Mouse (Mus musculus): ENCODE results near the gene Kcne1. TPM values are rescaled to one million over a fixed set of nuclear protein-coding genes. Genes with fewer than 3 reads are reported as not detected.

Gene Kcne1
- total RNA-seq (2014; rRNA removed), result 0.05 TPM in 1 of 2 replicates, not detected in the other
- polyA plus RNA-seq (2015; fragmentation: Nextera tagmentation; extraction: Ambion mirVana), result 0.16 and 0.42 TPM in 2 replicates

- DNase-seq (ENCODE audit: low spot score) (no peak), ATAC-seq (no peak)
- no peak within 1 kb of the TSS for H3K4me2 ChIP-seq (ENCODE audit: low read depth, low read length)
- no peaks in the 10 kb centered on the region for H3K36me3 ChIP-seq (ENCODE audit: insufficient read depth, low read length)
- 69% methylated on average over 9 of the region's 9 CpGs for WGBS
- H3K4me1 ChIP-seq (ENCODE audit: insufficient read depth, low read length), result no peaks in the 10 kb centered on the region
- H3K27me3 ChIP-seq (ENCODE audit: insufficient read depth, low read length), result no peaks in the 10 kb centered on the region
- H3K9me3 ChIP-seq (ENCODE audit: low read length), result no peaks in the 10 kb centered on the region
- TF ChIP-seq CTCF (IDR thresholded peaks at IDR 0.05; ENCODE audit: low read depth), result no peak
- H3K9ac ChIP-seq (replicated peaks; ENCODE audit: low read length), result no peak within 1 kb of the TSS
- no peak within 1 kb of the TSS for H3K4me3 ChIP-seq (ENCODE audit: low read length)
- no peak within 1 kb of the TSS for H3K27ac ChIP-seq
Measured at GRCm38 (mm10) chr16:92359229-92359628, at the start of gene Kcne1. TSS of gene Kcne1 (minus strand) at chr16:92359468.

GRCm38 (mm10) chr16:92407883-92408282 is 48.6 kb upstream of the Kcne1 start:
- Histone ChIP-seq H3K4me2 (ENCODE audit: low read depth, low read length) (no peak overlapping the region), H3K4me1 (ENCODE audit: insufficient read depth, low read length) (no peaks in the 10 kb centered on the region), H3K9ac (replicated peaks; ENCODE audit: low read length) (no peak overlapping the region), H3K4me3 (ENCODE audit: low read length) (no peak overlapping the region), H3K27ac (no peak overlapping the region), H3K36me3 (ENCODE audit: insufficient read depth, low read length) (no peaks in the 10 kb centered on the region), H3K27me3 (ENCODE audit: insufficient read depth, low read length) (no peaks in the 10 kb centered on the region), H3K9me3 (ENCODE audit: low read length) (no peaks in the 10 kb centered on the region)
- DNase-seq (ENCODE audit: low spot score), result no peak
- no peak for ATAC-seq
- 77% methylated on average over 2 of the region's 2 CpGs for WGBS
- no peak for TF ChIP-seq CTCF (IDR thresholded peaks at IDR 0.05; ENCODE audit: low read depth)

- no peak for TF ChIP-seq CTCF (IDR thresholded peaks at IDR 0.05; ENCODE audit: low read depth)
- WGBS, result 90% methylated on average over 2 of the region's 2 CpGs
Measured at GRCm38 (mm10) chr16:92404141-92404540, 44.9 kb upstream of the Kcne1 start.

GRCm38 (mm10) chr16:92403069-92403468 is 43.8 kb upstream of the Kcne1 start:
- Histone ChIP-seq H3K4me2 (ENCODE audit: low read depth, low read length) (no peak overlapping the region), H3K4me1 (ENCODE audit: insufficient read depth, low read length) (peaks cover 5% of the 10 kb centered on the region; the same call in 1 of the 2 replicates), H3K36me3 (ENCODE audit: insufficient read depth, low read length) (no peaks in the 10 kb centered on the region), H3K27me3 (ENCODE audit: insufficient read depth, low read length) (no peaks in the 10 kb centered on the region), H3K4me3 (ENCODE audit: low read length) (no peak overlapping the region), H3K9ac (replicated peaks; ENCODE audit: low read length) (no peak overlapping the region), H3K9me3 (ENCODE audit: low read length) (no peaks in the 10 kb centered on the region), H3K27ac (no peak overlapping the region)
- no peak for TF ChIP-seq CTCF (IDR thresholded peaks at IDR 0.05; ENCODE audit: low read depth)
- 80% methylated on average over 10 of the region's 10 CpGs for WGBS
- no peak for DNase-seq (ENCODE audit: low spot score)
- ATAC-seq, result no peak

More at GRCm38 (mm10) chr16:92404141-92404540, 44.9 kb upstream of the Kcne1 start:
- no peak for DNase-seq (ENCODE audit: low spot score)
- Histone ChIP-seq H3K4me3 (ENCODE audit: low read length) (no peak overlapping the region), H3K27me3 (ENCODE audit: insufficient read depth, low read length) (no peaks in the 10 kb centered on the region), H3K27ac (no peak overlapping the region), H3K36me3 (ENCODE audit: insufficient read depth, low read length) (no peaks in the 10 kb centered on the region), H3K4me1 (ENCODE audit: insufficient read depth, low read length) (peaks cover 5% of the 10 kb centered on the region; the same call in 1 of the 2 replicates), H3K4me2 (ENCODE audit: low read depth, low read length) (no peak overlapping the region), H3K9me3 (ENCODE audit: low read length) (no peaks in the 10 kb centered on the region), H3K9ac (replicated peaks; ENCODE audit: low read length) (no peak overlapping the region)
- ATAC-seq, result no peak

GRCm38 (mm10) chr16:92402216-92402615 is 42.9 kb upstream of the Kcne1 start:
- H3K9ac ChIP-seq (replicated peaks; ENCODE audit: low read length), result no peak overlapping the region
- H3K27ac ChIP-seq, result no peak overlapping the region
- ATAC-seq, result no peak
- no peaks in the 10 kb centered on the region for H3K27me3 ChIP-seq (ENCODE audit: insufficient read depth, low read length)
- no peak overlapping the region for H3K4me3 ChIP-seq (ENCODE audit: low read length)
- no peak for DNase-seq (ENCODE audit: low spot score)
- H3K4me2 ChIP-seq (ENCODE audit: low read depth, low read length), result no peak overlapping the region
- no peaks in the 10 kb centered on the region for H3K9me3 ChIP-seq (ENCODE audit: low read length)
- 52% methylated on average over 8 of the region's 8 CpGs for WGBS
- peaks cover 5% of the 10 kb centered on the region; the same call in 1 of the 2 replicates for H3K4me1 ChIP-seq (ENCODE audit: insufficient read depth, low read length)
- no peak for TF ChIP-seq CTCF (IDR thresholded peaks at IDR 0.05; ENCODE audit: low read depth)
- no peaks in the 10 kb centered on the region for H3K36me3 ChIP-seq (ENCODE audit: insufficient read depth, low read length)

- 43% methylated on average over 10 of the region's 10 CpGs for WGBS
- ATAC-seq (no peak), DNase-seq (ENCODE audit: low spot score) (no peak)
- Histone ChIP-seq H3K4me3 (ENCODE audit: low read length) (no peak overlapping the region), H3K27me3 (ENCODE audit: insufficient read depth, low read length) (no peaks in the 10 kb centered on the region), H3K36me3 (ENCODE audit: insufficient read depth, low read length) (peaks cover 3% of the 10 kb centered on the region; the same call in 1 of the 2 replicates), H3K9me3 (ENCODE audit: low read length) (no peaks in the 10 kb centered on the region), H3K9ac (replicated peaks; ENCODE audit: low read length) (no peak overlapping the region), H3K27ac (no peak overlapping the region), H3K4me2 (ENCODE audit: low read depth, low read length) (no peak overlapping the region), H3K4me1 (ENCODE audit: insufficient read depth, low read length) (peaks cover 5% of the 10 kb centered on the region; the same call in 1 of the 2 replicates)
- no peak for TF ChIP-seq CTCF (IDR thresholded peaks at IDR 0.05; ENCODE audit: low read depth)
Measured at GRCm38 (mm10) chr16:92401206-92401605, 41.9 kb upstream of the Kcne1 start.
